2 mouse cellular contexts compared by ENCODE assay signal in the genomic region with DNA sequence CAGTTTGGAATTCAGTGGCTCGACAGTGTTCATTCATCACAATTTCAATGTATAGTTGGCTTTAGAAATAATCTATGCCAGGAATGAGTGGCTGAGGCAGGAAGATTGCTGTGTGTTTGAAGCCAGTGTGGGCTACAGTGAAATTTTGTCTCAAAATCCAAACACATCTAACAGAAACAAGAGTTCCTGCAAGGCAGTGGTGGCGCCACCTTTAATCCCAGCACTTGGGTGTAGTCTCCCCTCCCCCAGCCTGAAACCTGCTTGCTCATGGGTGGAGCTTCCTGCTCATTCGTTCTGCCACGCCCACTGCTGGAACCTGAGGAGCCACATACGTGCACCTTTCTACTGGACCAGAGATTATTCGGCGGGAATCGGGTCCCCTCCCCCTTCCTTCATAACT. TPM values are rescaled to one million over a fixed set of nuclear protein-coding genes. Genes with fewer than 3 reads are reported as not detected.
"Had no signal": no experiment of that assay in that cellular context is flagged by ENCODE, and none has a peak within 500 bp of the region (broad histone marks: within the 10 kb centered on the region; RNA-seq: fewer than 3 reads in every experiment).

No protein-coding gene starts in this region.

RNA-seq across cellular contexts. Expression of gene 4931422A03Rik, which starts 40.6 kb away (rescaled TPM):
- polyA plus RNA-seq: kidney, adult 2 months; large intestine, adult 2 months had no signal
